Mouse (Mus musculus) C2C12 (cell line): ENCODE data around the gene Kazald1.

Experiments
- CTCF ChIP-seq: IDR thresholded peaks from one replicate; pipeline ENCODE4 v1.5.1; 2011; ENCODE audit not compliant: control insufficient read depth, insufficient read depth, insufficient read length
- MAX ChIP-seq: IDR thresholded peaks from one replicate; pipeline ENCODE4 v1.6.1; 2011; ENCODE audit warnings: mild to moderate bottlenecking, control low read depth
- MYOG ChIP-seq: IDR thresholded peaks from one replicate; pipeline ENCODE4 v1.6.1; 2011; ENCODE audit not compliant: control insufficient read depth, insufficient read length; ENCODE audit errors: extremely low read depth
- USF1 ChIP-seq: IDR thresholded peaks from one replicate; pipeline ENCODE4 v1.6.1; 2011; ENCODE audit warnings: low read depth, mild to moderate bottlenecking, control low read depth, moderate library complexity

- TF ChIP-seq CTCF = no peak
- TF ChIP-seq USF1 = no peak
- TF ChIP-seq MAX = no peak
- TF ChIP-seq MYOG = no peak
These were observed 3.0 kb downstream of the Kazald1 start for GRCm38 (mm10) chr19:45077742-45078645.
